In genomic region chr12:112140231-112140630, GRCm38 (mm10) we compare ENCODE assay signal across 8 mouse cellular contexts. TPM values are rescaled to one million over a fixed set of nuclear protein-coding genes. Genes with fewer than 3 reads are reported as not detected.
DNase-seq lines count a peak whose midpoint lies in the region; ATAC-seq and TF ChIP-seq lines count a peak whose summit lies in the region.
"Had no signal": no experiment of that assay in that cellular context is flagged by ENCODE, and none has a peak within 500 bp of the region (broad histone marks: within the 10 kb centered on the region; RNA-seq: fewer than 3 reads in every experiment).

No protein-coding gene starts in this region.

- H3K27ac ChIP-seq in kidney, embryonic 15.5 days, result no peak overlapping the region
- no peak overlapping the region for H3K27ac ChIP-seq in ES-Bruce4 (ENCODE audit: insufficient read depth, low read length)
- H3K27ac ChIP-seq in limb, embryonic 14.5 days (replicated peaks; ENCODE audit: low read depth, low read length), result no peak overlapping the region
- H3K27ac ChIP-seq in small intestine, adult 2 months (ENCODE audit: insufficient read depth, low read depth, low read length), result no peak overlapping the region
- H3K27ac ChIP-seq: limb, embryonic 13.5 days had no signal

- H3K4me3 ChIP-seq in kidney, embryonic 15.5 days (replicated peaks), result no peak overlapping the region
- no peak overlapping the region for H3K4me3 ChIP-seq in ES-Bruce4 (ENCODE audit: low read depth, low read length)
- H3K4me3 ChIP-seq in limb, embryonic 14.5 days (replicated peaks; ENCODE audit: low read length), result no peak overlapping the region
- no peak overlapping the region for H3K4me3 ChIP-seq in small intestine, adult 2 months (ENCODE audit: low read depth, low read length)
- H3K4me3 ChIP-seq: limb, embryonic 13.5 days had no signal

- H3K9me3 ChIP-seq in kidney, embryonic 15.5 days (replicated peaks), result no peaks in the 10 kb centered on the region
- H3K9me3 ChIP-seq in ES-Bruce4 (replicated peaks; ENCODE audit: control insufficient read depth, insufficient read depth, low read length, poor library complexity, severe bottlenecking), result no peaks in the 10 kb centered on the region
- no peaks in the 10 kb centered on the region for H3K9me3 ChIP-seq in limb, embryonic 14.5 days (ENCODE audit: control insufficient read depth, low read length)
- H3K9me3 ChIP-seq: limb, embryonic 13.5 days had no signal

- peak; percentile 71 for DNase-seq in kidney, adult 18-20 months
- DNase-seq in adipocyte (ENCODE audit: low spot score), result peak; percentile 50
- peak; percentile 49 for DNase-seq in limb, embryonic 14.5 days (ENCODE audit: low spot score)

- TF ChIP-seq CTCF in ES-Bruce4 (IDR thresholded peaks at IDR 0.05; ENCODE audit: low read depth, low read length), result peak; percentile 91
- peak; percentile 96; the same call in 1 of the 2 replicates for TF ChIP-seq CTCF in small intestine, adult 2 months (IDR thresholded peaks at IDR 0.05; ENCODE audit: extremely low read depth, insufficient read length, insufficient replicate concordance, low read depth, low read length)

- ATAC-seq in kidney, embryonic 15.5 days (replicated peaks; ENCODE audit: low FRiP score), result no peak
- peak; percentile 44 to 56; a peak in 1 of 4 replicates for ATAC-seq in hematopoietic stem cell, adult 5-6 weeks (replicated peaks in 1 of 2; ENCODE audit: insufficient read depth in 1 of 2, low FRiP score in 2 of 2, low TSS enrichment in 1 of 2, low read depth in 1 of 2, poor library complexity in 2 of 2, severe bottlenecking in 2 of 2)
- ATAC-seq in limb, embryonic 14.5 days (ENCODE audit: low FRiP score, low read depth), result no peak

- H3K27me3 ChIP-seq in kidney, embryonic 15.5 days, result peaks cover 71% of the 10 kb centered on the region
- peaks cover 15% of the 10 kb centered on the region for H3K27me3 ChIP-seq in ES-Bruce4 (ENCODE audit: control insufficient read depth, insufficient read depth, low read length, poor library complexity, severe bottlenecking)
- peaks cover 38% of the 10 kb centered on the region for H3K27me3 ChIP-seq in limb, embryonic 14.5 days (ENCODE audit: control insufficient read depth, insufficient read depth, low read length)
- peaks cover 26% of the 10 kb centered on the region for H3K27me3 ChIP-seq in small intestine, adult 2 months (ENCODE audit: control insufficient read depth, insufficient read depth, low read length)

- no peak overlapping the region for H3K9ac ChIP-seq in kidney, embryonic 15.5 days
- no peak overlapping the region for H3K9ac ChIP-seq in ES-Bruce4 (ENCODE audit: low read depth, poor library complexity, severe bottlenecking)
- H3K9ac ChIP-seq in limb, embryonic 14.5 days (ENCODE audit: low read depth, low read length, severe bottlenecking), result no peak overlapping the region
- H3K9ac ChIP-seq: limb, embryonic 13.5 days had no signal

- H3K4me2 ChIP-seq in kidney, embryonic 15.5 days, result no peak overlapping the region
- no peak overlapping the region for H3K4me2 ChIP-seq in limb, embryonic 14.5 days (replicated peaks; ENCODE audit: low read depth, low read length, severe bottlenecking)
- H3K4me2 ChIP-seq: limb, embryonic 13.5 days had no signal

- H3K36me3 ChIP-seq in kidney, embryonic 15.5 days, result no peaks in the 10 kb centered on the region
- H3K36me3 ChIP-seq in ES-Bruce4 (ENCODE audit: control insufficient read depth, insufficient read depth, low read length, poor library complexity, severe bottlenecking), result no peaks in the 10 kb centered on the region
- H3K36me3 ChIP-seq in limb, embryonic 14.5 days (ENCODE audit: control insufficient read depth, insufficient read depth, low read length), result no peaks in the 10 kb centered on the region
- no peaks in the 10 kb centered on the region for H3K36me3 ChIP-seq in small intestine, adult 2 months (ENCODE audit: control insufficient read depth, insufficient read depth, low read length)
- H3K36me3 ChIP-seq: limb, embryonic 13.5 days had no signal

- WGBS in kidney, embryonic 15.5 days, result 8% methylated on average over 5 of the region's 5 CpGs
- WGBS in limb, embryonic 14.5 days, result 4% methylated on average over 5 of the region's 5 CpGs
- 5% methylated on average over 5 of the region's 5 CpGs for WGBS in small intestine, adult 2 months

- no peak for TF ChIP-seq POLR2A in ES-Bruce4 (IDR thresholded peaks at IDR 0.05; ENCODE audit: insufficient read depth, low read length)
- no peak for TF ChIP-seq POLR2A in limb, embryonic 14.5 days (IDR thresholded peaks at IDR 0.05; ENCODE audit: borderline replicate concordance, extremely low read depth, insufficient read depth, insufficient read length)
- TF ChIP-seq POLR2A in small intestine, adult 2 months (IDR thresholded peaks at IDR 0.05; ENCODE audit: low read depth, low read length), result 0 out of 2 replicates have a peak, but pooled peaks have one; percentile 32

- TF ChIP-seq EP300 in ES-Bruce4 (IDR thresholded peaks at IDR 0.05; ENCODE audit: insufficient read depth, low read depth, low read length), result no peak

- H3K4me1 ChIP-seq in kidney, embryonic 15.5 days, result peaks cover 20% of the 10 kb centered on the region
- no peaks in the 10 kb centered on the region for H3K4me1 ChIP-seq in ES-Bruce4 (ENCODE audit: control insufficient read depth, insufficient read depth, low read length)
- peaks cover 11% of the 10 kb centered on the region; the same call in 1 of the 2 replicates for H3K4me1 ChIP-seq in limb, embryonic 14.5 days (ENCODE audit: control insufficient read depth, insufficient read depth, low read length)
- peaks cover 3% of the 10 kb centered on the region; the same call in 1 of the 2 replicates for H3K4me1 ChIP-seq in small intestine, adult 2 months (ENCODE audit: control insufficient read depth, insufficient read depth, insufficient read length, low read length)

RNA-seq across cellular contexts. Expression of gene Kif26a, which starts 5.8 kb away (rescaled TPM):
- 3.6 and 4.5 TPM in 2 replicates for polyA plus RNA-seq in kidney, embryonic 15.5 days (2015; fragmentation: Nextera tagmentation; extraction: Ambion mirVana)
- 3.6 and 3.9 TPM in 2 replicates for polyA plus RNA-seq in ES-Bruce4 (2011; ENCODE audit: insufficient read depth, insufficient read length, low read depth, missing spikeins)
- total RNA-seq in hematopoietic stem cell, adult 5-6 weeks (2017), result not detected in 2 replicates
- polyA plus RNA-seq in limb, embryonic 14.5 days (2012; rRNA removed), result 21.6 and 29.1 TPM in 2 replicates
- 6.2 and 7.0 TPM in 2 replicates for polyA plus RNA-seq in limb, embryonic 14.5 days (2014; fragmentation: Nextera tagmentation; extraction: Ambion mirVana)
- polyA plus RNA-seq in small intestine, adult 2 months (2012; rRNA removed), result 2.1 and 2.7 TPM in 2 replicates

RNA-seq across cellular contexts. Expression of gene Aspg, which starts 33.8 kb away (rescaled TPM):
- 1.9 and 3.1 TPM in 2 replicates for polyA plus RNA-seq in kidney, embryonic 15.5 days (2015; fragmentation: Nextera tagmentation; extraction: Ambion mirVana)
- 7.0 and 7.7 TPM in 2 replicates for polyA plus RNA-seq in ES-Bruce4 (2011; ENCODE audit: insufficient read depth, insufficient read length, low read depth, missing spikeins)
- not detected in 2 replicates for total RNA-seq in hematopoietic stem cell, adult 5-6 weeks (2017)
- polyA plus RNA-seq in limb, embryonic 14.5 days (2012; rRNA removed), result 4.7 and 6.1 TPM in 2 replicates
- 2.1 and 2.5 TPM in 2 replicates for polyA plus RNA-seq in limb, embryonic 14.5 days (2014; fragmentation: Nextera tagmentation; extraction: Ambion mirVana)
- 2.4 and 14.5 TPM in 2 replicates for polyA plus RNA-seq in small intestine, adult 2 months (2012; rRNA removed)

Comparison
In these comparisons a context has a peak if more than half of its experiments do, and no peak if none do; other contexts are left out.
1. ATAC-seq: peak in hematopoietic stem cell, adult 5-6 weeks (2 of 2); none in kidney, embryonic 15.5 days (single experiment) and limb, embryonic 14.5 days (single experiment).
2. Peak in every context shown above with its lines, with median percentiles within 50 percentile points of each other: DNase-seq.